Mouse (Mus musculus): ENCODE measurements around the gene Kat14.

DNA sequence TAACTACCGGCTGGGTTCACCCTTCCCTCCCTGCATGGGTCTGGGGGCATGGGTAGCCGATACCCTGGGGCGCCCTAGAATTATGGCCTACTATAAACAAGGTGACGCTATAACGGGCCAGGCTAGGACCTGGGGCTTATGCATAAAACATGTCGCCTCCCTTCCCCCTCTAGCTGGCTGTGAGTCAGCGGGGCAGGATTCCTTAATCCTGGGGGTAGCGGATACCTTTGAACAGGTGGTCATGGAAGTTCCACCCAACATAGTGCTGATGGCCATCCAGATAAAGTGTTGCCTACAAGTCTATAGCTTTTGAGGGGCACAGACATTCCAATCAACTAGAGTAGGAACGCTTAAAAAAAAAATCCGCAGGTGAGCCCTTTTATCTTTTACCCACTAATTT is 38.8 kb upstream of the Kat14 start:
- TF ChIP-seq POLR2A (IDR thresholded peaks at IDR 0.05; ENCODE audit: low read depth, low read length) (no peak), CTCF (IDR thresholded peaks at IDR 0.05; ENCODE audit: borderline replicate concordance, insufficient read depth, low read length) (no peak)
